Mouse (Mus musculus) CH12.LX (cell line): ENCODE data around the gene Oprd1. TPM values are rescaled to one million over a fixed set of nuclear protein-coding genes. Genes with fewer than 3 reads are reported as not detected.

ENCODE experiments used
- DNase-seq: peaks from one replicate; pipeline ENCODE4 v3.0.0-alpha.2; 2013; ENCODE audit errors: extremely low read depth
- H3K27ac ChIP-seq: 2 replicates; pipeline ENCODE4 v1.5.1; 2012; ENCODE audit warnings: low read depth, mild to moderate bottlenecking, control low read depth, moderate library complexity; ENCODE audit not compliant: insufficient read depth
- H3K27me3 ChIP-seq: replicated peaks from 2 replicates; pipeline ENCODE3; 2012; ENCODE audit warnings: inconsistent platforms
- H3K36me3 ChIP-seq, 2 experiments: replicated peaks in 1 of 2; 2 replicates each; pipeline versions ENCODE3 to v1.6.1; 2012; ENCODE audit warnings: inconsistent platforms in 1 of 2, low read length in 1 of 2, mild to moderate bottlenecking in 1 of 2, mixed read lengths in 1 of 2, moderate library complexity in 1 of 2; ENCODE audit not compliant: control insufficient read depth in 1 of 2, insufficient read depth in 1 of 2
- H3K4me1 ChIP-seq, 2 experiments: 2 replicates each; pipeline ENCODE4 v1.6.1; 2012; ENCODE audit warnings: inconsistent platforms in 1 of 2, moderate library complexity in 1 of 2; ENCODE audit not compliant: insufficient read depth in 2 of 2, control insufficient read depth in 1 of 2
- H3K4me2 ChIP-seq: 2 replicates; pipeline ENCODE4 v1.6.1; 2012; ENCODE audit warnings: low read depth, mild to moderate bottlenecking, control low read depth; ENCODE audit not compliant: poor library complexity, insufficient read depth, severe bottlenecking
- H3K4me3 ChIP-seq, 3 experiments: fragments of 150-350 bp in 1 of 3; sonication (generic) in 1 of 3; replicated peaks in 1 of 3; 2 replicates each; pipeline versions ENCODE3 to v1.5.1; 2011 to 2012; ENCODE audit warnings: low read depth in 2 of 3, low read length in 2 of 3, mild to moderate bottlenecking in 2 of 3, moderate library complexity in 2 of 3, control low read depth in 1 of 3, improper control_type of control experiment in 1 of 3, inconsistent platforms in 1 of 3, mixed read lengths in 1 of 3; ENCODE audit not compliant: poor library complexity in 1 of 3
- H3K79me2 ChIP-seq: replicated peaks from 2 replicates; pipeline ENCODE4 v1.6.1; 2012; ENCODE audit warnings: mild to moderate bottlenecking, moderate library complexity; ENCODE audit not compliant: control insufficient read depth, poor library complexity, insufficient read depth, severe bottlenecking; ENCODE audit errors: extremely low read depth
- H3K9ac ChIP-seq: 2 replicates; pipeline ENCODE4 v1.6.1; 2012; ENCODE audit warnings: low read depth, mild to moderate bottlenecking, control low read depth, moderate library complexity; ENCODE audit not compliant: insufficient read depth
- H3K9me3 ChIP-seq: replicated peaks from 2 replicates; pipeline ENCODE3; 2012; ENCODE audit warnings: low read length, inconsistent platforms, mixed read lengths
- BHLHE40 ChIP-seq: IDR thresholded peaks from 2 replicates; pipeline ENCODE4 v1.6.1; 2011; ENCODE audit warnings: mild to moderate bottlenecking, low read depth, low read length, improper control_type of control experiment
- ETS1 ChIP-seq: conservative IDR thresholded peaks from 2 replicates; pipeline ENCODE4 v1.6.1; 2012; ENCODE audit warnings: low read depth, mild to moderate bottlenecking, inconsistent platforms, low read length, improper control_type of control experiment, moderate library complexity
- GABPA ChIP-seq: IDR thresholded peaks from 2 replicates; pipeline ENCODE4 v1.6.1; 2012; ENCODE audit warnings: low read depth, low read length, improper control_type of control experiment, inconsistent platforms; ENCODE audit not compliant: insufficient replicate concordance
- HCFC1 ChIP-seq: IDR thresholded peaks from 2 replicates; pipeline ENCODE4 v1.6.1; 2012; ENCODE audit warnings: low read depth, mild to moderate bottlenecking, inconsistent platforms, low read length, improper control_type of control experiment
- IRF4 ChIP-seq: IDR thresholded peaks from 2 replicates; pipeline ENCODE4 v1.6.1; 2014; ENCODE audit warnings: low read depth, mild to moderate bottlenecking, inconsistent platforms, low read length, improper control_type of control experiment
- KAT2A ChIP-seq: IDR thresholded peaks from 2 replicates; pipeline ENCODE4 v1.6.1; 2012; ENCODE audit warnings: low read length, improper control_type of control experiment, inconsistent platforms; ENCODE audit not compliant: insufficient replicate concordance
- MXI1 ChIP-seq: IDR thresholded peaks from 2 replicates; pipeline ENCODE4 v1.6.1; 2011; ENCODE audit warnings: mild to moderate bottlenecking, low read depth, low read length, improper control_type of control experiment
- NELFE ChIP-seq: IDR thresholded peaks from 2 replicates; pipeline ENCODE4 v1.6.1; 2011; ENCODE audit warnings: low read depth, low read length, improper control_type of control experiment
- RAD21 ChIP-seq: IDR thresholded peaks from 2 replicates; pipeline ENCODE4 v1.6.1; 2011; ENCODE audit warnings: low read depth, mild to moderate bottlenecking, low read length, improper control_type of control experiment, moderate library complexity
- SIN3A ChIP-seq: IDR thresholded peaks from 2 replicates; pipeline ENCODE4 v1.6.1; 2012; ENCODE audit warnings: low read length, improper control_type of control experiment, inconsistent platforms
- SMC3 ChIP-seq: IDR thresholded peaks from 2 replicates; pipeline ENCODE4 v1.6.1; 2011; ENCODE audit warnings: low read depth, low read length, improper control_type of control experiment
- TCF12 ChIP-seq: IDR thresholded peaks from 2 replicates; pipeline ENCODE4 v1.6.1; 2014; ENCODE audit warnings: low read depth, mild to moderate bottlenecking, inconsistent platforms, low read length, improper control_type of control experiment
- UBTF ChIP-seq: IDR thresholded peaks from 2 replicates; pipeline ENCODE4 v1.6.1; 2012; ENCODE audit warnings: low read depth, mild to moderate bottlenecking, inconsistent platforms, low read length, improper control_type of control experiment, moderate library complexity
- ZNF384 ChIP-seq: IDR thresholded peaks from 2 replicates; pipeline ENCODE4 v1.6.1; 2012; ENCODE audit warnings: low read depth, low read length, improper control_type of control experiment, inconsistent platforms
- dilution Hi-C: fragments of 300-500 bp; cut with MboI; formaldehyde crosslinking; loops from 2 replicates; pipeline ENCODE4 v1.14.3; 2020; ENCODE audit warnings: low sequenced_read_pairs; ENCODE audit not compliant: extremely low pct_unique_long_range_greater_than_20kb, extremely low pct_ligation_motif_present
- in situ Hi-C: fragments of 300-500 bp; cut with MboI; formaldehyde crosslinking; loops from 3 replicates; pipeline ENCODE4 v1.14.3; 2019; ENCODE audit warnings: low sequenced_read_pairs, low pct_ligation_motif_present, low pct_unique_long_range_greater_than_20kb, mixed read lengths
- polyA plus RNA-seq: library from polyadenylated mRNA; unstranded; fragments of >175 nt; gene quantifications from 2 replicates; pipeline ENCODE4 v1.2.1, GENCODE M21; 2012; ENCODE audit warnings: low read depth; ENCODE audit not compliant: insufficient read length
- total RNA-seq, 2 experiments: library from RNA; depleted of rRNA; stranded (reverse); fragments of 300-350 nt in 1 of 2; fragments of >200 nt in 1 of 2; gene quantifications; 2 replicates each; pipeline ENCODE4 v1.2.3; 2012 to 2014

Gene Oprd1
- total and polyA plus RNA-seq, 3 experiments: not detected

DNA sequence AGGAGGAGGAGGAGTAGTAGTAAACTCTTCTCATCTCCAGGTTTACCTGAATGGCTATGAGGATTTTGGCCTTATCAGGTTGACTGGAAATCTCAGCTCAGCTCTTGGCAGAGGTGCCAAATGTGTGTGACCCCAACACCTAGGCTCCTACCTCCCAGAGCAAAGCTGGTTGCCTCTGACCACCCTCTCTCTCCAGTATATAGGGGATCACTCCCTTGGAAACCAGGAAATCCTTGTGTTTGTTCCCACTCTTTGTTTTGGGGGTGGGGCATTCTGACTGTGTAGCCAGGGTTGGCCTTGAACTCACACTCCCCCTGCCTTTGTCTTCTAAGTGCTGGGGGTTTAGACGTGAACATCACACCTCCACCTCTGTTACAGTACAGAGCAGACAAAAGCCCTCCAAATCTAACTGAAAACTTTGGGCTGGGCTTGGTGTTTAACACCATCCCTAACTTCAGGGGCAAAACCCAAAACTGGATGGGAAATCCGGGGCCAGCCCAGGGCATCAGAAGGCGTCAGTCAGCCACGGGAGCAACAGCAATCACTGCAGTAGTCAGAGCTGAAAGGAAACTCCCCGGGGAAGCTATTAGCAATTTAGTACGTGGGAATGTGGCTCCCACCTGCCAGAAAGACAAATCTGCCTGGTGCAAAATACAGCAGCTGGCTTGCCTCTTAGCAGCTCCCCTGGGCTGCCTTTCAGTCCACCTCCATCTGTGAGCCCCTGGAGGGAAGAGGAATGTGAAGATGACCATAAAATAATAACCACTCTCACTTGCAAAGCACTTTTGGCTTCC, 10.8 kb upstream of the Oprd1 start:
- Histone ChIP-seq H3K4me1 (peaks cover 0 to 7% of the 10 kb centered on the region in 2 experiments; a peak in 1 of 4 replicates), H3K27me3 (peaks cover 2% of the 10 kb centered on the region), H3K27ac (no peak overlapping the region), H3K36me3 (no peaks in the 10 kb centered on the region), H3K4me3 (no peak overlapping the region), H3K4me2 (no peak overlapping the region), H3K9ac (no peak overlapping the region), H3K9me3 (no peaks in the 10 kb centered on the region), H3K79me2 (no peaks in the 10 kb centered on the region)
- DNase-seq: no peak
- dilution Hi-C loops: no loop called here
- no peak for TF ChIP-seq ETS1
- no peak for TF ChIP-seq NELFE
- in situ Hi-C loops: no loop called here

- H3K79me2 ChIP-seq: no peaks in the 10 kb centered on the region
- H3K27ac ChIP-seq: no peak overlapping the region
- no peaks in the 10 kb centered on the region for H3K9me3 ChIP-seq
- dilution Hi-C loops: no loop called here
- no peak overlapping the region for H3K4me3 ChIP-seq
- no peak overlapping the region for H3K9ac ChIP-seq
- TF ChIP-seq BHLHE40 (no peak), HCFC1 (no peak), TCF12 (no peak), KAT2A (no peak), GABPA (no peak), ZNF384 (no peak), SIN3A (no peak), ETS1 (no peak), RAD21 (no peak), MXI1 (no peak), UBTF (no peak), IRF4 (no peak), SMC3 (no peak)
- H3K4me1 ChIP-seq: peaks cover 0 to 16% of the 10 kb centered on the region in 2 experiments; a peak in 2 of 4 replicates
- in situ Hi-C loops: no loop called here
- no peaks in the 10 kb centered on the region for H3K36me3 ChIP-seq
- no peak overlapping the region for H3K4me2 ChIP-seq
- H3K27me3 ChIP-seq: peaks cover 2% of the 10 kb centered on the region
- no peak for DNase-seq
Observed at GRCm38 (mm10) chr4:132151673-132152072, 7.4 kb upstream of the Oprd1 start.
